Mouse (Mus musculus) lung, embryonic 16.5 days (tissue): Measurements from ENCODE around the gene Socs1. TPM values are rescaled to one million over a fixed set of nuclear protein-coding genes. Genes with fewer than 3 reads are reported as not detected.
"Not testable (repeated sequence)": the region's sequence is repeated elsewhere in the genome, so short reads cannot be mapped to it uniquely, and the experiment has no call there.

Experiments
- ATAC-seq: fragments of 200-750 bp; cut with Nextera tagmentation; 2 replicates; pipeline ENCODE4 v1.8.0; 2017; ENCODE audit warnings: low read depth, mild to moderate bottlenecking, moderate library complexity
- H3K27ac ChIP-seq: fragments of 300-500 bp; sonication (generic); 2 replicates; pipeline ENCODE4 v1.5.1; 2014; ENCODE audit warnings: mild to moderate bottlenecking, control low read depth, low read length
- H3K27me3 ChIP-seq: fragments of 300-500 bp; sonication (generic); 2 replicates; pipeline ENCODE4 v1.6.1; 2014; ENCODE audit warnings: low read depth, low read length, mixed read lengths; ENCODE audit not compliant: control insufficient read depth, insufficient read depth
- H3K36me3 ChIP-seq: fragments of 300-500 bp; sonication (generic); 2 replicates; pipeline ENCODE4 v1.6.1; 2014; ENCODE audit warnings: low read length; ENCODE audit not compliant: control insufficient read depth, insufficient read depth
- H3K4me1 ChIP-seq: fragments of 300-500 bp; sonication (generic); replicated peaks from 2 replicates; pipeline ENCODE4 v1.6.1; 2014; ENCODE audit warnings: low read length, mixed read lengths; ENCODE audit not compliant: control insufficient read depth, insufficient read depth
- H3K4me2 ChIP-seq: fragments of 300-500 bp; sonication (generic); 2 replicates; pipeline ENCODE4 v1.6.1; 2014; ENCODE audit warnings: low read depth, low read length, control low read depth
- H3K4me3 ChIP-seq: fragments of 300-500 bp; sonication (generic); 2 replicates; pipeline ENCODE4 v1.5.1; 2014; ENCODE audit warnings: mild to moderate bottlenecking, low read length, control low read depth
- H3K9ac ChIP-seq: fragments of 300-500 bp; sonication (generic); 2 replicates; pipeline ENCODE4 v1.6.1; 2014; ENCODE audit warnings: low read length, control low read depth
- H3K9me3 ChIP-seq: fragments of 300-500 bp; sonication (generic); 2 replicates; pipeline ENCODE4 v1.6.1; 2016; ENCODE audit warnings: low read length; ENCODE audit not compliant: control insufficient read depth
- WGBS: fragments of 180-500 bp; shearing (Covaris S2); extraction: QIAGEN DNeasy Blood & Tissue Kit; methylation state at CpG from one replicate; pipeline ENCODE4 v1.1.7; 2014; 5-methylcytosine and 5-hydroxymethylcytosine counted together
- polyA plus RNA-seq: library from polyadenylated mRNA; unstranded; fragments of >200 nt; fragmentation: Nextera tagmentation; extraction: Ambion mirVana; gene quantifications from 2 replicates; pipeline ENCODE4 v1.2.1, GENCODE M21; 2015

The Socs1 gene
- polyA plus RNA-seq, 1 experiment from 2014 or later = 8.7 TPM

- no peaks in the 10 kb centered on the region; the same call in 1 of the 2 replicates for H3K9me3 ChIP-seq
- no peaks in the 10 kb centered on the region for H3K36me3 ChIP-seq
- no peak overlapping the region for H3K4me2 ChIP-seq
- no peak for ATAC-seq
- H3K4me1 ChIP-seq = 0 out of 2 replicates have a peak, but pooled peaks cover 4% of the 10 kb centered on the region
- no peak overlapping the region for H3K27ac ChIP-seq
- H3K4me3 ChIP-seq = no peak overlapping the region
- no peak overlapping the region for H3K9ac ChIP-seq
- 78% methylated on average over 4 of the region's 4 CpGs for WGBS
- H3K27me3 ChIP-seq = no peaks in the 10 kb centered on the region
Observed at GRCm38 (mm10) chr16:10818579-10819135, 33.3 kb upstream of the Socs1 start.

- peak; percentile 92 for ATAC-seq
- H3K4me2 ChIP-seq = no peak overlapping the region
- H3K36me3 ChIP-seq = no peaks in the 10 kb centered on the region
- H3K27ac ChIP-seq = no peak overlapping the region
- H3K27me3 ChIP-seq = no peaks in the 10 kb centered on the region; the same call in 1 of the 2 replicates
- H3K9ac ChIP-seq = no peak overlapping the region
- H3K9me3 ChIP-seq = no peaks in the 10 kb centered on the region
- WGBS = 41% methylated on average over 4 of the region's 4 CpGs
- 0 out of 2 replicates have a peak, but pooled peaks cover 4% of the 10 kb centered on the region for H3K4me1 ChIP-seq
- H3K4me3 ChIP-seq = no peak overlapping the region
Observed at GRCm38 (mm10) chr16:10814864-10815263, 29.5 kb upstream of the Socs1 start.

DNA sequence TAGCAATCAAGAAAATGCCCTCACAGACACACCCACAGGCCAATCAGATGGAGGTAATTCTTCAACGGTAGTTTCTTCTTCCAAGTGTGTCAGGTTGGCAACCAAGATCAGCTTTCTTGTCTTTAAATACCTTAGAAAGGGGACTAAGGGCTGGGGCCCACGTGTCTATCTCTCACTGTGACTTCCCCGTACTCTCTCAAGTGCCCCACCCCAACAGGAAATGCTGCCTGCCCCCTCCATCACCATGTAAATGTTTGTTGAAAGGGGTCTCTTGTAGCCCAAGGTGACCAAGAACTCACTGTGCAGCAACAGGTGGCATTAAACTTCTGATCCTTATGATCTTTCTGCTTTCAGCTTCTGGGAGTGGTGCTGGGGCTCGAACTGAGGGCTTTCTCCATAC is 28.4 kb upstream of the Socs1 start:
- H3K9me3 ChIP-seq = no peaks in the 10 kb centered on the region
- no peak overlapping the region for H3K27ac ChIP-seq
- 0 out of 2 replicates have a peak, but pooled peaks cover 4% of the 10 kb centered on the region for H3K4me1 ChIP-seq
- ATAC-seq = no peak
- H3K9ac ChIP-seq = no peak overlapping the region
- no peak overlapping the region for H3K4me2 ChIP-seq
- no peaks in the 10 kb centered on the region; the same call in 1 of the 2 replicates for H3K27me3 ChIP-seq
- 66% methylated on average over 4 of the region's 4 CpGs for WGBS
- no peaks in the 10 kb centered on the region for H3K36me3 ChIP-seq
- H3K4me3 ChIP-seq = no peak overlapping the region

DNA sequence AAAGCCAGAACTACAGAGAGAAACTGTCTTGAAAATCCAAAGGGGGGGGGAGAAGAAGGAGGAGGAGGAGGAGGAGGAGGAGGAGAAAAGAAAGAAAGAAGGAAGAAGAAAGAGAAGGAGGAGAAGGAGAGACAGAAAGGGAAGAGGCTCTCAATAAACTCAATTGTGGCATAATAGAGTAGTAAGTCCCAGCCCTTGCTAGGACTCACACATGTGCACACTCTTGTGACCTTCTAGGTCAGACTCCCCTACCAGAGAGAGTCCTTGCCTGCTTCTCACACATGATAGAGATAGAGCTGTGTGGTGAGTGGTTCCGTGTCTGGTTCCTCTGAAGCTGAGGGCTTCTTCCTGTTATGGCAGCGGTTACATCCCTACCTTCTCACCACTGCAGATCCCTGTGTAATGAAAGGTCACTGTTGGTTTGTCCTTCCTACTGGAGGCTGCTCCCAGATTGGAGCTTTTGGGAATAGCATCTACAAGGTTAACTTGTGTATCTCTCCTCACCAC is 27.6 kb upstream of the Socs1 start, which contains the start of gene Gm11172:
Gm11172 (plus strand) TSS at position 51 of the 507 bp plus-strand sequence.
- Histone ChIP-seq H3K4me3 (no peak within 1 kb of the TSS), H3K4me2 (no peak within 1 kb of the TSS), H3K4me1 (0 out of 2 replicates have a peak, but pooled peaks cover 4% of the 10 kb centered on the region), H3K27me3 (no peaks in the 10 kb centered on the region; the same call in 1 of the 2 replicates), H3K36me3 (no peaks in the 10 kb centered on the region), H3K27ac (no peak within 1 kb of the TSS), H3K9me3 (no peaks in the 10 kb centered on the region), H3K9ac (no peak within 1 kb of the TSS)
- ATAC-seq = no peak
- WGBS = 82% methylated on average over 2 of the region's 2 CpGs

- no peaks in the 10 kb centered on the region; the same call in 1 of the 2 replicates for H3K27me3 ChIP-seq
- H3K4me1 ChIP-seq = 0 out of 2 replicates have a peak, but pooled peaks cover 4% of the 10 kb centered on the region
- ATAC-seq = no peak
- H3K4me3 ChIP-seq = no peak overlapping the region
- WGBS = 78% methylated on average over 1 of the region's 1 CpGs
- H3K9me3 ChIP-seq = no peaks in the 10 kb centered on the region
- no peaks in the 10 kb centered on the region for H3K36me3 ChIP-seq
- H3K4me2 ChIP-seq = no peak overlapping the region
- H3K27ac ChIP-seq = no peak overlapping the region
- H3K9ac ChIP-seq = no peak overlapping the region
Observed at GRCm38 (mm10) chr16:10810376-10810775, 25.0 kb upstream of the Socs1 start.

GRCm38 (mm10) chr16:10805789-10806527 is 20.6 kb upstream of the Socs1 start, which contains the start of gene Prm1:
Gene Prm1, minus strand, starts transcription at chr16:10805839.
- no peak for ATAC-seq
- no peak within 1 kb of the TSS for H3K9ac ChIP-seq

DNA sequence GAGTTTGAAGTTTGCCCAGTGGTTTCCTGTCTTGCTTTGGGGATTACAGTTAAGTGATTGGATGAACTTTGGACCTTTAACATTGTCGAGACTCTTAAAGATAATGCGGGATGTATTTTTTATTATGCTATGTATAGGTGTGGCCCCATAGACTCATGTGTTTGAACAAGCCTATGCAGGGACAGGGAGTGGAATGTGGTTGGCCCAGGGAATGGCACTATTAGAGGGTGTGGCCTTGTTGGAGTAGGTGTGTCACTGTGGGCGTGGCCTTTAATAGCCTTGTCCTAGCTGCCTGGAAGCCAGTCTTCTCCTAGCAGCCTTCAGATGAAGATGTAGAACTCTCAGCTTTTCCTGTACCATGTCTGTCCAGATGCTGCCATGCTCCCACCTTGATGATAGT is 17.1 kb upstream of the Socs1 start:
- not testable (repeated sequence) for H3K27ac ChIP-seq, H3K36me3 ChIP-seq, H3K4me2 ChIP-seq, H3K9ac ChIP-seq, H3K4me3 ChIP-seq, H3K27me3 ChIP-seq, H3K4me1 ChIP-seq, H3K9me3 ChIP-seq
- 69% methylated on average over 3 of the region's 3 CpGs for WGBS
- peak; percentile 71; the same call in 1 of the 2 replicates for ATAC-seq

More at GRCm38 (mm10) chr16:10805789-10806527, 20.6 kb upstream of the Socs1 start, which contains the start of gene Prm1:
- no peaks in the 10 kb centered on the region; the same call in 1 of the 2 replicates for H3K27me3 ChIP-seq
- H3K27ac ChIP-seq = no peak within 1 kb of the TSS
- no peaks in the 10 kb centered on the region for H3K4me1 ChIP-seq
- H3K4me3 ChIP-seq = no peak within 1 kb of the TSS
- no peak within 1 kb of the TSS for H3K4me2 ChIP-seq
- no peaks in the 10 kb centered on the region for H3K36me3 ChIP-seq
- no peaks in the 10 kb centered on the region for H3K9me3 ChIP-seq
- 71% methylated on average over 10 of the region's 10 CpGs for WGBS

- Histone ChIP-seq H3K27ac (no peak within 1 kb of the TSS), H3K27me3 (peaks cover 11% of the 10 kb centered on the region), H3K9me3 (no peaks in the 10 kb centered on the region), H3K4me1 (no peaks in the 10 kb centered on the region), H3K4me3 (no peak within 1 kb of the TSS), H3K36me3 (no peaks in the 10 kb centered on the region), H3K9ac (no peak within 1 kb of the TSS), H3K4me2 (no peak within 1 kb of the TSS)
- ATAC-seq = no peak
- WGBS = 70% methylated on average over 6 of the region's 6 CpGs
Observed at GRCm38 (mm10) chr16:10796034-10796433, 10.7 kb upstream of the Socs1 start, which contains the start of gene Prm2. Gene Prm2, minus strand, starts transcription at chr16:10796134.

DNA sequence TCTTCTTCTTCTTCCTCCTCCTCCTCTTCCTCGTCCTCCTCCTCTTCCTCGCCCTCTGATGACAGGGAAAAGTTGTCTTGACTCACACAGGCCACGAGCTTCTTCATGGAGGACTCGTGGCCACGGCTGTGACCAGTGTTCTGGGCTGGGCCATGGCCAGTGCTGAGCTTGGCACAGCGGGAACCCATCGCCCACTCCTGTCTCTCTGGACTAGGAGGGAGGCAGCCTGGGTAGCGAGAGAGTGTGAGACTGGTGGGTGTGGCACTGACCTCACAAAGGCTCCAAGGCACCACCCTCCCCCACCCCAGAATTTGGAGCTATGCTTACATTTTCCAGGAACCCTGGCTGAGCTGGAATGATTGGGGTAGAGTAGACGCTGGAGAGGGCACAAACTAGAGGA is 5.4 kb upstream of the Socs1 start, which contains the start of gene Prm3:
Prm3 (minus strand) TSS at position 213 of the 400 bp plus-strand sequence.
- no peak for ATAC-seq
- H3K9me3 ChIP-seq = no peaks in the 10 kb centered on the region
- no peaks in the 10 kb centered on the region for H3K36me3 ChIP-seq
- H3K4me2 ChIP-seq = no peak within 1 kb of the TSS
- H3K27ac ChIP-seq = no peak within 1 kb of the TSS
- no peak within 1 kb of the TSS for H3K4me3 ChIP-seq
- H3K9ac ChIP-seq = no peak within 1 kb of the TSS
- no peaks in the 10 kb centered on the region; the same call in none of the 2 replicates for H3K27me3 ChIP-seq
- 61% methylated on average over 9 of the region's 9 CpGs for WGBS
- H3K4me1 ChIP-seq = peaks cover 10% of the 10 kb centered on the region
